Mouse (Mus musculus) forebrain, postnatal 0 days (tissue): ENCODE measurements around the gene Hcst. TPM values are rescaled to one million over a fixed set of nuclear protein-coding genes. Genes with fewer than 3 reads are reported as not detected.

Experiments
- ATAC-seq: fragments of 200-750 bp; cut with Nextera tagmentation; 2 replicates; pipeline ENCODE4 v1.8.0; 2017; ENCODE audit warnings: mild to moderate bottlenecking, moderate library complexity
- DNase-seq: peaks from one replicate; pipeline ENCODE4 v3.0.0-alpha.2; 2015
- H3K27ac ChIP-seq: fragments of 300-500 bp; sonication (generic); 2 replicates; pipeline ENCODE4 v1.5.1; 2014; ENCODE audit warnings: low read depth, mild to moderate bottlenecking, antibody characterized with exemption, low read length, moderate library complexity, mixed read lengths
- H3K27me3 ChIP-seq: fragments of 300-500 bp; sonication (generic); 2 replicates; pipeline ENCODE4 v1.6.1; 2014; ENCODE audit warnings: mild to moderate bottlenecking, low read length, mixed read lengths; ENCODE audit not compliant: insufficient read depth
- H3K36me3 ChIP-seq: fragments of 300-500 bp; sonication (generic); 2 replicates; pipeline ENCODE4 v1.6.1; 2014; ENCODE audit warnings: mild to moderate bottlenecking, moderate library complexity; ENCODE audit not compliant: insufficient read depth
- H3K4me1 ChIP-seq: fragments of 300-500 bp; sonication (generic); 2 replicates; pipeline ENCODE4 v1.6.1; 2014; ENCODE audit warnings: antibody characterized with exemption; ENCODE audit not compliant: insufficient read depth
- H3K4me2 ChIP-seq: fragments of 300-500 bp; sonication (generic); 2 replicates; pipeline ENCODE4 v1.6.1; 2014; ENCODE audit warnings: low read depth, mild to moderate bottlenecking, moderate library complexity
- H3K4me3 ChIP-seq: fragments of 300-500 bp; sonication (generic); 2 replicates; pipeline ENCODE4 v1.5.1; 2014; ENCODE audit warnings: low read depth, low read length, mixed read lengths
- H3K9ac ChIP-seq: fragments of 300-500 bp; sonication (generic); 2 replicates; pipeline ENCODE4 v1.6.1; 2014; ENCODE audit warnings: mild to moderate bottlenecking
- H3K9me3 ChIP-seq: fragments of 300-500 bp; sonication (generic); 2 replicates; pipeline ENCODE4 v1.6.1; 2016; ENCODE audit warnings: low read length
- CTCF ChIP-seq: sonication (generic); IDR thresholded peaks from 2 replicates; pipeline ENCODE4 v1.5.1; 2016; ENCODE audit warnings: antibody characterized with exemption, control low read depth, low read depth
- WGBS: fragments of 180-500 bp; shearing (Covaris S2); extraction: QIAGEN DNeasy Blood & Tissue Kit; methylation state at CpG from one replicate; pipeline ENCODE4 v1.1.7; 2014; 5-methylcytosine and 5-hydroxymethylcytosine counted together
- polyA plus RNA-seq: library from polyadenylated mRNA; unstranded; fragments of >200 nt; fragmentation: Nextera tagmentation; extraction: Ambion mirVana; gene quantifications from 2 replicates; pipeline ENCODE4 v1.2.1, GENCODE M21; 2015
- total RNA-seq: library from RNA; depleted of rRNA; stranded (reverse); fragments of >200 nt; gene quantifications from 2 replicates; pipeline ENCODE4 v1.2.3, GENCODE M21; 2014

Gene Hcst
- total and polyA plus RNA-seq, 2 experiments from 2014 or later, result 0.41 TPM; not detected in 1

- Histone ChIP-seq H3K9ac (peak within 1 kb of the TSS; percentile 98), H3K4me2 (peak within 1 kb of the TSS; percentile 92), H3K4me1 (no peaks in the 10 kb centered on the region), H3K4me3 (peak within 1 kb of the TSS; percentile 88), H3K27ac (peak within 1 kb of the TSS; percentile 96), H3K36me3 (peaks cover 27% of the 10 kb centered on the region), H3K27me3 (no peaks in the 10 kb centered on the region), H3K9me3 (no peaks in the 10 kb centered on the region)
- WGBS, result 2% methylated on average over 72 of the region's 72 CpGs
- ATAC-seq (peak; percentile 81), DNase-seq (peak; percentile 88)
- no peak for TF ChIP-seq CTCF
These were observed 25.5 kb upstream of the Hcst start, which contains the start of gene Aplp1 for GRCm38 (mm10) chr7:30444971-30445751. Gene Aplp1 (minus strand): TSS chr7:30445535.

- H3K4me1 ChIP-seq, result no peaks in the 10 kb centered on the region
- peak overlapping the region; percentile 92 for H3K4me2 ChIP-seq
- ATAC-seq, result peak; percentile 78
- peak overlapping the region; percentile 96 for H3K27ac ChIP-seq
- peak; percentile 94 for DNase-seq
- H3K27me3 ChIP-seq, result no peaks in the 10 kb centered on the region
- no peaks in the 10 kb centered on the region for H3K9me3 ChIP-seq
- peak overlapping the region; percentile 98 for H3K9ac ChIP-seq
- under 1% methylated on average over 37 of the region's 38 CpGs for WGBS
- H3K36me3 ChIP-seq, result peaks cover 35% of the 10 kb centered on the region
- H3K4me3 ChIP-seq, result peak overlapping the region; percentile 88
- TF ChIP-seq CTCF, result no peak
These were observed 24.7 kb upstream of the Hcst start for GRCm38 (mm10) chr7:30444154-30444970.

- peaks cover 42% of the 10 kb centered on the region for H3K36me3 ChIP-seq
- H3K4me2 ChIP-seq, result peak overlapping the region; percentile 92
- DNase-seq (peak; percentile 59), ATAC-seq (no peak)
- H3K4me1 ChIP-seq, result no peaks in the 10 kb centered on the region
- no peak for TF ChIP-seq CTCF
- H3K9me3 ChIP-seq, result no peaks in the 10 kb centered on the region
- H3K27me3 ChIP-seq, result no peaks in the 10 kb centered on the region
- 17% methylated on average over 9 of the region's 9 CpGs for WGBS
- peak overlapping the region; percentile 88 for H3K4me3 ChIP-seq
- H3K9ac ChIP-seq, result peak overlapping the region; percentile 98; the same call in 1 of the 2 replicates
- no peak overlapping the region for H3K27ac ChIP-seq
These were observed 24.0 kb upstream of the Hcst start for GRCm38 (mm10) chr7:30443696-30444095.

GRCm38 (mm10) chr7:30440697-30441096, 21.0 kb upstream of the Hcst start:
- ATAC-seq (no peak), DNase-seq (peak; percentile 73)
- Histone ChIP-seq H3K27me3 (no peaks in the 10 kb centered on the region), H3K36me3 (peaks cover 65% of the 10 kb centered on the region), H3K9me3 (no peaks in the 10 kb centered on the region), H3K9ac (no peak overlapping the region), H3K4me1 (no peaks in the 10 kb centered on the region), H3K4me2 (no peak overlapping the region), H3K4me3 (no peak overlapping the region), H3K27ac (no peak overlapping the region)
- WGBS, result 15% methylated on average over 4 of the region's 5 CpGs
- peak; percentile 81 for TF ChIP-seq CTCF

GRCm38 (mm10) chr7:30439734-30440133, 20.1 kb upstream of the Hcst start:
- Histone ChIP-seq H3K9me3 (no peaks in the 10 kb centered on the region), H3K4me1 (no peaks in the 10 kb centered on the region), H3K9ac (no peak overlapping the region), H3K4me2 (no peak overlapping the region), H3K4me3 (no peak overlapping the region), H3K27me3 (no peaks in the 10 kb centered on the region), H3K27ac (no peak overlapping the region), H3K36me3 (peaks cover 75% of the 10 kb centered on the region)
- DNase-seq (no peak), ATAC-seq (no peak)
- no peak for TF ChIP-seq CTCF
- 82% methylated on average over 13 of the region's 13 CpGs for WGBS

- H3K4me3 ChIP-seq, result no peak overlapping the region
- no peak overlapping the region for H3K4me2 ChIP-seq
- no peak overlapping the region for H3K9ac ChIP-seq
- peaks cover 71% of the 10 kb centered on the region for H3K36me3 ChIP-seq
- H3K27ac ChIP-seq, result no peak overlapping the region
- no peak for DNase-seq
- 19% methylated on average over 10 of the region's 10 CpGs for WGBS
- H3K4me1 ChIP-seq, result no peaks in the 10 kb centered on the region
- no peak for TF ChIP-seq CTCF
- no peaks in the 10 kb centered on the region for H3K9me3 ChIP-seq
- no peak for ATAC-seq
- no peaks in the 10 kb centered on the region for H3K27me3 ChIP-seq
These were observed 17.2 kb upstream of the Hcst start for GRCm38 (mm10) chr7:30436879-30437278.

DNA sequence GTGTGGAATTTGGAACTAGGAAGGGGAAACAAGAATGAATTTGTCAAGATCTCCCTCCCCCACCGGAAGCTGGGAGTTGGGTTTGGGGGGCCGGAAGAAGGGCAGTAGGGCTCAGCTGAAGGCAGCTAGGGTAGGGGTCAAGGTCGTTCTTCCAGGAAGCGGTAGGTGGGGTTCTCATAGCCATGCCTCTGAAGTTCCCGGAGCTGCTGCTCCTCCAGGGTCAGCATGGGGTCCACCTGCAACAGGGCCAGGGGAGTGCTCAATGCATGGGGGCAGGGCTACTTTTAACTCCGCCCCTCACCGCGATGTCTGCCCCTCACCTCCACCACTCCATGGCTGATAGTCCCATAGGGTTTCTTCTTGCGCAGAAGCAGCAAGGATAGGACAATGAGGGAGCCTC, 15.5 kb upstream of the Hcst start:
- Histone ChIP-seq H3K36me3 (peaks cover 57% of the 10 kb centered on the region), H3K4me2 (no peak overlapping the region), H3K4me1 (no peaks in the 10 kb centered on the region), H3K9ac (no peak overlapping the region), H3K27me3 (no peaks in the 10 kb centered on the region), H3K27ac (no peak overlapping the region), H3K4me3 (no peak overlapping the region), H3K9me3 (no peaks in the 10 kb centered on the region)
- DNase-seq (no peak), ATAC-seq (no peak)
- no peak for TF ChIP-seq CTCF
- 55% methylated on average over 9 of the region's 9 CpGs for WGBS
